Mouse (Mus musculus): ENCODE data around the gene Rapgef3.

Gene Rapgef3

DNA sequence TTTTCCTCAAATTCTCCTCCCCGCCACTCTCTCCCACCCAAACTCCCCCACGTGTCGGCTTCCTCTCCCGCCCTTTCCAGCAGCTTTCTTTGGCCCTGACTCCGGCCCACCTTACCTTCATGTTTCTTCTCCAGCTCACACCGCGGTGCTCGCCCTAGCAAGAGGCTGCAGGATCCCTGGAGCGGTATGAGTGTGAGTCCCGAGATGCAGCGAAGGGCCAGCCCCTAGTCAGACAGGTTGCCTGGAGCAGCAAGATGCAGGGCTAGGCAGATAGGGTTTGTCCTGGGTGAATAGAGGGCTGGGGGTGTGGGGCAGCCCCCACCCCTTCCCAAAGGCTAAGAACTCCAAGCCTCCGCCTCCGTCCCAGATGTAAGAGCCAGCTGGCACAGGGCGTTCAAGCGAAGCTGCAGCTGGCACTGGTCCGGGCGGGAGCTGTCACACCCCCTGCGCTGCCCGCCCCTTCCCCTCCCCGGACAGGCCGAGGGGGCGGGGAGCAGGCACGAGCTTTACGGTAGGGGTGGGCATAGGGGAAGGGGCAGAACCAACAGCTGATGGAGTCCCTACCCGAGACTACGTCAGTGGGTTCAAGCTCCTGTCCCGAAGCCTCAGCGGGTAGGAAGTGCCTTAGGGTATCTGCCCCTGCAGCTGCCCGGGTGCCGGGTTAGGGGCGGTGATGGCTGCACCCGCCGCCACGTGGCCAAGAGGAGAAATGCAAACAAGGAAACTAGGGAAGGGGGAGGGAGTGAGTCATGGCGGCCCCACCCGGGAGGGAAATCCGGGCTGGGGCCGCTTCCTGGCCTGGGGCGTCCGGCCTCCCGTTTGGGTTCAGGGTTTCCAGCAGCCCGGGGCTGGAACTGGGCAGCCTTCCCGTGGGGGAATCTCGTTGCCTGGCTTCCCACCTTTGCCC lies at the start of gene Rapgef3:
Gene Rapgef3, minus strand, starts transcription at position 693 of the 907 bp plus-strand sequence.
- peak in 1 of 2 experiments; percentile 65 for DNase-seq (ENCODE audit: low spot score in 2 of 2)

DNA sequence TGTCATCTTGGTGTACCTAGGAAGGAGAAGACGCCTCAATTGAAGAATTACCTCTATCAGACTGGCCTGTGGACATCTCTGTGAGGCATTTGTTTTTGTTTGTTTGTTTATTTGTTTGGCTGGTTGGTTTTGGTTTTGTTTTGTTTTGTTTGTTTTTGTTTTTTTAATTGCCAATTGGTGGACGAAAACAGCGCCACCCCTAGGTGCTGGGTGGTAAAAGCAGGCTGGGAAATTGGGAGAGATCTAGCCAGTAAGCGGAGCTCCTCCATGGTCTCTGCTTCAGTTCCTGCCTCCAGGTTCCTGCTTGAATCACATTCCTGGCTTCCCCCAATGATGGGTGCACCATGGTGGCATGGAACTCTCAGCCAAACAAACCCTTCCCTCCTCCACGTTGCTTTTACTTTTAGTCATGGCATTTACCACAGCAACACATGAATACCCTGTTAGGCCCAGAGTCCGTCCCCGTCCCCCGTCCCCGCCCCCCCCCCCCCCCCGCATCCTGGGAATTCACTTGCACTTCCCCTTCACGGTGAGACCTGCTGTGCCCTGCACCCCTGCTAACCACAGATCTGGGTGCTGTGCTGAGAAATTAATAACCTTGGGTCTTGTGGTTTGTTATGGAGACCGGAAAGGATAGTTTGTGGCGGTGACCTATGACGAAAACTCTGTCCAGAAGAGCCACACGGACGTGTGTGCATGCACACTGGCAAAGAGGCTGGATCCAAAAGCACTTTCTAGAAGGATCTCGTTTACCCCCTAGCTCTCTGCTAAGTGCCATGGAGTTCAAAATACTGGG lies 48.6 kb upstream of the Rapgef3 start:
- no peak for DNase-seq (ENCODE audit: low spot score in 2 of 2)

DNA sequence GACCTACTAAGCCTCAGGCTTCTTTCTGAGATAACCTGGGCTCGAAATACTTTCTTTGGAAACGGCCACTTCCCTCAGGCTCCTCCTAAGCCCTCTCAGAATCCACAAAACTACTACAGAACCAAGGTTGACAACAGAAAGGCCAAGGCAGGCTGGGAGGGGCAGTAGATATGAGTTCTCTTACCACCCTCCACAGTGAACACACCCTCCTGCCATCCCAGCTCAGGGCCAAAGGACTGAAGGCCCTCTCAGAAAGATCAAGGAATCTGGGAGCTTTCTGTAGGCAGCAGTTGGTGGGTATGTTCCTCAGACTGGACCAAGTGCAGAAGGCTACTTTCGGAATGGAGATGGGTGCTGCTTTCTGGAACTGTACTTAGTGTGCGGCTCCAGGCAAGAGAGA lies 47.5 kb upstream of the Rapgef3 start:
- DNase-seq (ENCODE audit: low spot score in 2 of 2): no peak

DNA sequence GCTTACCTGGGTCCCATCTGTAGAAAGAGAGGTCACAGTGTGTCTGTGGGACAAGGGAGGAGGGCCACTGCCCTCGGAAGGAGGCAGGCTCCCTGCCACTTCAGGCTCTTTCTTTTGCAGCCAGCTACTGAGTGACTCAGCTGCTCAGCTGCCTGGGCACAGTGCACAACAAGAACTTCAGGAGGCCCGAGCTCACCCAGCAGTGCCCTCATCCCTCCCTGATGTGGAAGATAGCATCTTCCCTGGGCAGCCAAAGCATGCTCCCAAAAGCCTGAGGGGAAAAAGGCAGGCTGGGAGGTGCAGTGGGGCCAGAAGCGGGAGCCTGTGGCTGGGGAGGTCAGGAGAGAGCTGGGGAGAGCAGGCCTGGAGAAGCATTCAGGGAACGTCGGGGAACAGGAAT lies 46.9 kb upstream of the Rapgef3 start:
- DNase-seq (ENCODE audit: low spot score in 2 of 2): no peak

DNA sequence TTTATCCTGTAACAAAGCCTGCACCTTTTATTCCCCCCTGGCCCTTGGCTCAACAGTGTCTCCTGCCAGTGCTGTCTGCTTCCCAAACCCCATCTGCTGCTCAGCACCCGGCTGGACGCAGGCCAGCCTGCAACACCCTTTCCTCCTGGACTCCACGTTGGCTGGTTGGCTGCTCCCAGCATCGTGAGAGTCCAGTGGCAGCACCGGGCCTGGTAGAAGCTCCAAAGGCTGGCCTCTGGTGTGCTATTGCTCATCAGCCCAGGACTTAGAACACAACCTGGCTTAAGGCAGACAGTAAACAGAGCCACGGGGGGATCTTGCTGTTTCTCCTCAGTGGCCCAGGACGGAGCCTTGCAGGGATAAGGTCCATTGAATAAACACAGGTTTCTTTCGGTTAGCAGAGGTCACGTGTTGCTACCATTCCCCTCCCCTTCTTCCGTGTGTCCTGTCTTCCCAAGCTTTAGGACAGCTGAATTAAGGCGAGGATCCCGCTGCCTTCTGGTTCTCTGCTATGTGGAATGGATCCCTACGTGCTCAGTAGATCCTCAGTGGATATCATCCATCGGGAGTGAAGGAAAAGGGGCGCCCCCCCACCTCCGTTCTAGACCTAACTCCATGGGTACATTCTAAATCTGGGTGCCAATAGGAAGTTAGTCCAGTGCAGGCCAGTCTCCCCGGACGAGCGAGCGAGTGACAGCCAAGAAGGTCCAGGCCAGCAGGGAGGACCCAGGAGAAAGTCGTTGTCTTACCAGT lies 45.9 kb upstream of the Rapgef3 start:
- no peak for DNase-seq (ENCODE audit: low spot score in 2 of 2)

DNA sequence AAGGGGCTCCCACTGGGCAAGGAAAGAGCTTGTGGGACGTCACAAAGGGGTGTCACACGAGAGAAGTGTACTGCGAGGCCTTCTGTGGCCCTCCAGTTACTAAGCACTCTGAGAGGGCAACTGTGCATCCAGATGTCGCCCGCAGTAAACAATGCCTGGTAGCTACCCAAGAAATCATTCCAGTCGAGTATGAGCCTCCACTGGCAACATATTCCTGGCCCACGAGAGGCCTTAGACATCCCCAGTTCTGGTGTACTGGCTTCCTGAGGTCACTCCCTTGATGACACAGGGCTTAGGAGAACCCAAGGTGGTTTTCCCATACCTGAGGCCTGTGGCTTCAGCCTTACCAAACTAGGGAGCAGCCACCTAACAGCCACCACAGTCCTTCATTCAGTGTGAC lies 45.1 kb upstream of the Rapgef3 start:
- no peak for DNase-seq (ENCODE audit: low spot score in 2 of 2)

DNA sequence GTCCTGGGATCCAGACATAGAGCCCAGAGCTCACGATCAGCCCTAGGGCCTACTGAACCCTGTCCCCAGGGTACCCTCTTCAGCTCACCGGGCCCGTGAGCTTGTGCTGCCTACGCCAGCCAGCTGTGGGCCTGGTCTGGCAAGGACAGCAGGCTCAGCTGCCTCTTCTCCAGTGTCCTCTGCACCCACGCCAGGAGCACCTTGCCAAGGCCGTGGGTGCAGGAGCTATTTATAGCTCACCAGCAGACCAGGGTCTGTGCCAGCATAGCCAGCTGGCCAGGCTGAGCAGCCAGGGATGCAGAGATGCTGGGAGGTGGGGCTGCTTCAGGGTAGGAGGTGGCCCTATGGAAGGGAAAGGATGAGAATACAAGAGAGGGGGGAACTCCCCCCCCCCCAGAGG lies 44.4 kb upstream of the Rapgef3 start:
- peak; percentile 86 to 90 for DNase-seq (ENCODE audit: low spot score in 2 of 2)

DNA sequence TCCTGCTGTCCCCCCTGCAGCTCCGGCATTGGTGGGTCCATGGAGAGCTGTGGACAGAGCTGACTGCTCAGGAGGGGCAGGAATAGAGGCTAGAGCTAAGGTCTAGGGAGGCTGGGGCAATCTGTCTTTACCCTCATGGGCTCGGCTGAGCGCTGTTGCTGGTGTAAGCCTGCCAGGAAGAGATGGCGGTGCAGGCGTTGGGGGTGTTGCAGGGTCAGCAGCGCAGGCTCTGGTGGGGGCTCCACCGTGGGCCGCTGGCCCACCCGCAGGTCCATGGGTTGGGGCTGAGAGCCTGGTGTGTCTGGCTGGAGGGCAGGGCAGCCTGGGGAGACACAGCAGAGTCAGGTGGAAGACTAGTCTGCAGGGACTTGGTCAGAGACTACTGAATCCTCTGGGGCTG lies 43.5 kb upstream of the Rapgef3 start:
- DNase-seq (ENCODE audit: low spot score in 2 of 2): no peak

DNA sequence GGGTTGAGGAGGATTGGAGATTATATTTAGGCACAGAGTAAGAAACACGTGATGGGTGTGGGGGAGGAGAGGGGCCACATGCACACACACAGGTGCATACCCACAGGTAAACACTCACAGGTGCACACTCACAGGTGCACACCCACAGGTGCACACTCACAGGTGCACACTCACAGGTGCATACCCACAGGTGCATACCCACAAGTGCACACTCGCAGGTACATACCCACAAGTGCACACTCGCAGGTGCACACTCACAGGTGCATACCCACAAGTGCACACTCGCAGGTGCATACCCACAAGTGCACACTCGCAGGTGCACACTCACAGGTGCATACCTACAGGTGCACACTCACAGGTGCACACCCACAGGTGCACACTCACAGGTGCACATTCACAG lies 42.6 kb upstream of the Rapgef3 start:
- DNase-seq (ENCODE audit: low spot score in 2 of 2): no peak

DNA sequence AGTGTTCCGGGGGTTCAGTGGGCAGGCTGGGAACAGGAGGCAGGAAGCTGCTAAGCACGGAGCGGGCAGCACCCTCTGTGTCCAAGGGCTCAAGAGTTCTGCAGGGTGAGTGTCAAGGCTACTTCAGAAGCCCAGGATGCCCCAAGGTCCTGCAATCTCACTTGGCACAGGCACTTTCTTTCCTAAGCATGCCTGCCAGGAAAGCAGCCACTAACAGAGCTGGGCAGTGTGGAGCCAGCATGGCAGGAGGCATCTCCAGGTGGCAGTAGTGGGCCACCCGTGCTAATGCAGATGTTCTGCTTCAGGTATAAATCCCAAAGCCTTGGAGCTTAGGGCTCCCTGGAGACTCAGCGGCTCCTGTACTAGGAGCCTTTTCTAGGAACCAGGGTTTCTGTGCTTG lies 42.2 kb upstream of the Rapgef3 start:
- no peak for DNase-seq (ENCODE audit: low spot score in 2 of 2)

DNA sequence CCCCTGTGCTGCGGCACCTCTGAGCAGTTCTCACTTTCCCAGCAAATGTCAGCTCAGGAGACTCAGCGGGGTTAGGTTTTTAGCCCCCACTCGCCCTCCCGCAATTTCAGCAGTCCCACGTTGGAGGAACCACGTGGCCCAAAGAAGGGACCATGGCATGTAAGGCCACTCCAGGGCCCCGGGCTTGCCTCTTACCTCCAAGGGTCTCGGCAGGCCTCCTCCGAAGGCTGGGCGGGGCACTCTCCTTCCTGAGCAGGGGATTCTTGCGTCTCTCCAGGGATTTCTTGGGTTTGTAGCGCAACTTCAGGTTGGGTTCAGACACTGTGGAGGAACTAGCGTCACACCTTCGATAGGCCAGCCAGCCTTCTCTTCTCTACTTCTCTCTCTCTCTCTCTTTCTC lies 41.4 kb upstream of the Rapgef3 start:
- no peak for DNase-seq (ENCODE audit: low spot score in 2 of 2)

DNA sequence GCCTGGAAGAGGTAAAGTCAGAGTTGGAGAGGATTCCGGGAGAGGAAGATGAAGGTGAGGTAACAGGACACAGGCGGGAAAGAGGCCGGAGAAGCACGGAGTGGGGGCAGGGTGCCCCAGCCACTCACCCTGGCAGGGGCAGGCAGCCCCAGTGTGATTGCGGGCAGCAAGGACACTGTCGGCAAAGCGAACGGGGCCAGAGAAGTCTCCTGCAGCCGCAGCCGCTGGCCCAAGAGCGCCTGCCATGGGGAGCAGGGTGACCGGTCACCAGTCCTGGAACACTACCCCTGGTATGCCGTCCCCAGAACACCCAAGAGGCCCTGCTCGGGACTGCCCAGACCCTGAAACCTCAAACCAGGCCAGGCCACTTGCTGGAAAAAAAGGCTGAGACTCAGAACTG lies 40.8 kb upstream of the Rapgef3 start:
- DNase-seq (ENCODE audit: low spot score in 2 of 2): no peak

DNA sequence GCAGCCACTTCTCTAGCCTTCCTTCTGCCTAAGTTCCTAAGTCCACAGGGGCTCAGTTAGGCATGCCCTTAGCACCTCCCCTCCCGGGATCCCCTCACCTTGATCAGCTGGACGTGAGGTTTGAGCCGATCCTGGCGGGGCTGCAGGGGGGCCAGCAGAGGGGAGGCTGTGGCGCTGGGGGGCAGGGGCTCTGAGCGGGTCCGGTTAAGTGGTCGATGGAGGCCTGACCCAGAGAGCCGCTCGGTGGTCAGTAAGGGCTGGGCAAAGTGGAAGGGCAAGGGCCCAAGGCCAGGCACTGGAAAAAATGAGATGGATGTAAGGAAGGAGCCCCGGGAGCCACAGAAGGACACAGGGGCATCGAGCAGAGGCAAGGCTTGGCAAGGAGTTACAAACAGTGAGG lies 40.1 kb upstream of the Rapgef3 start:
- DNase-seq (ENCODE audit: low spot score in 2 of 2): no peak

DNA sequence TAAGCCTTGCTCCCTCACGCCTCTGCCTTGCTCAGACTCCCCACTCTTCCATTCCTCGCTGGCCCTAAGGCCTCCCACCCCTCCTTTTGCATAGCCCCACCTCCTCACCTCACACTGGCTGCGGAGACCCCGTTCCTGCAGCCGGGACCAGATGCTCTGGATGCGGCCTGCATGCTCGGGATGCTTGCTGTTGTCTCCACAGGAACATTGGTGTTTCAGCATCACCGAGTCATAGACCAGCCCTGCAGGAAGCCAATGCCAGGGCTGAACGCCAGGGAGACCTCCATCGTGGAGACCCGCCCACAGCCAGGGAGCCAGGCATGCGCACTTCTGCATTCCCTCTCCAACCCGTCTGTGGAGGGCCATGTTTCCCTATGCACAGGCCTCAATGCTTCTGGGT lies 34.8 kb upstream of the Rapgef3 start:
- DNase-seq (ENCODE audit: low spot score in 2 of 2): no peak

DNA sequence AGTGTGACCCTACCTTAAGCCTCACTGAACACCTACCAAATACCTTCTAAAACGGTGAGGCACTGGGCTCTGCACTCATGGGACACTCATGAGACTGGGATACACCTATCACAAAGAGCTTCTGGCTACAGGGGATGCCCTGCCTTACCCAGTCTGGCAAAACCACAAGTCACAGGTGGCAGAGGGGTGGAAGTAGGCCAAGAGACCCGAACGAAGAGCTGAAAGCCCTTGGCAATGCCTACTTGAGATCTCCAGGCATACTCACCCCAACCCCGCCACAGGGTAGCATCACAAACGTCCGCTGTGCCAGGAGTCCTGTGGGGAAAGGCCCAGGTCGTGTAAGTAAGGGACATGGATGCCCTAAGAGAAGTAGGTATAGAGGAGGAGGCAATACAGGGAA lies 34.0 kb upstream of the Rapgef3 start:
- DNase-seq (ENCODE audit: low spot score in 2 of 2): no peak

DNA sequence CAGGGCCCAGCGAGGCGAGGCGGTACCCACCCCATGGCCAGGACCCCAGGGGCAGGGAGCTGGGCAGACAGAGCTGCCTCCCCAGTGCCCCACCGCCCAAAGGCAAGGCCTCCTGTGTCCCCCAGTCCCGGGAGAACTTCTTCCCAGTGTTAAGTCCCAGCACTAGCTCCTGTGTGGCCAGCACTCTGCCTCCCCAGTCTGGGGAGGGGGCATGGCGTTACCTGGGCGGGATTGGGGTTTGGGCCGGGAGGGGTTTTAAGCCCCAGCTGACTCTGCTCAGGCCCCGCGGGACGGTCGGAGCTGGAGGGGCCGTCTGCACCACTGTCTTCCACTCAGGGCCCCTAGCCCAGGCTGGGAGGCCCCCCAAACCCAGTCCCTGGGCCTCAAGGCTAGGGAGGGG lies 33.1 kb upstream of the Rapgef3 start:
- DNase-seq (ENCODE audit: low spot score in 2 of 2): no peak

DNA sequence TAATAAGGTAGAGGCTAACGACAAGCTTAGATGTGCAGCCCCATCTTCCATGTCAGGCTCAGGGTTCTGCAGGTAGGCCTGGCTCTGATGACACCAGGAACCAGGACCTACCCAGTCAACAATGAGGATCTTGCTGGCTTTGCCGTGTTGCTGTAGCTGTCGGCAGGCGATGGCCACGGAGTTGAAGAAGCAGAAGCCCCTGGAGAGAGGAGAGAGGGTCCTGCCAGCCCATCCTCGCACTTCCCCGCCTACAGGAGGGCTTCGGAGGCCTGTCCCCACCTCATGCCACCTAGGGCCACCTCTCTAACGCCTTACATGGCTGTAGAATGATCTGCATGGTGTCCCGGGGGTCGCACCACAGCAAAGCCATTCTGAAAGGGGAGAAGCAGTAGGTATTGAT lies 31.7 kb upstream of the Rapgef3 start:
- DNase-seq (ENCODE audit: low spot score in 2 of 2): no peak

DNA sequence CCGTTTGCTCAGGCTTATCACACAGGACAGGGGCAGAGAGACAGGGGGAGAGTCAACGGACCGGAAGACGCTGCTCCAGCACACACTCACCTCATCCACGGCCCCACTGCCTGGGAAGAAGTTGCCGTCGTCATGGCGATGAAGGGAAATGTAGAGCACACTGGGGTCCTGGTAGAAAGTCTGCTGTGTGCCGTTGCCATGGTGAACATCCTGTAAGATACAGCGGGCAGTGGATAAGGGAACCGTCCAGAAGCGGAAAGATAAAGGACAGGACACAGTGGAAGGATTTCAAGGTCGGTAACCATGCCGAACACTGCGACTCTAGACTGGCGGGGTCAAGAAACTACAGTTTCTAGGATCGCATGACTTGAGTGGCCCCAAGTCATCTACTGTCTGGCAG lies 30.4 kb upstream of the Rapgef3 start:
- no peak for DNase-seq (ENCODE audit: low spot score in 2 of 2)

DNA sequence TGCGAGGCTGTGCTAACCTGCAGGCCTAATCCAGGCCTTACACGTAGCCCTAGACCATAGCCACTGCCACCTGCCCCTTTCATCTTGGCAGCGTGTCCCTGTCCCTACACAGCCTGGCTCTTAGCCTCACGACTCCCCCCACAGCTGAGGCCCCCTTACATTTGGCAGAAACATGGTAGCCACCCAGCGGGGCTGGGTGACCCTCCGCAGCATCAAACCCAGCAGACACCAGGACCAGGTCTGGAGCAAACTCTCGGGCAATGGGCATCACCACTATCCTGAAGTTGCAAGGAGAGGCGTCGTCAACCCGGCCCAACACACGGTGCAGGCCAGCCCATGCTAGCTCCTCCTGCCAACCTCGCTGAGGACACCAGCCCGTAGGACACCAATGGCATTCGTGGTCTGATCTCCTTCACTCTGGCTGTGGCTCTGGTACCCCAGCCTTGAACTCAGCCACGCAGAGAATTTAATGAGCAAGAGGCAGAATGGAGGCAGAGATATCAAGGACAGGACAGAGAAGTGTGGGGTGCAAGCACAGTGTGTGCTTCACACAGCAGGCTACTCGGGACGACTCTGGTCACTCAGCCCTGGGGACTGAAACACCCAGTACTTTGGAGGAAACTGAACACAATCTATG lies 29.0 kb upstream of the Rapgef3 start:
- no peak for DNase-seq (ENCODE audit: low spot score in 2 of 2)

DNA sequence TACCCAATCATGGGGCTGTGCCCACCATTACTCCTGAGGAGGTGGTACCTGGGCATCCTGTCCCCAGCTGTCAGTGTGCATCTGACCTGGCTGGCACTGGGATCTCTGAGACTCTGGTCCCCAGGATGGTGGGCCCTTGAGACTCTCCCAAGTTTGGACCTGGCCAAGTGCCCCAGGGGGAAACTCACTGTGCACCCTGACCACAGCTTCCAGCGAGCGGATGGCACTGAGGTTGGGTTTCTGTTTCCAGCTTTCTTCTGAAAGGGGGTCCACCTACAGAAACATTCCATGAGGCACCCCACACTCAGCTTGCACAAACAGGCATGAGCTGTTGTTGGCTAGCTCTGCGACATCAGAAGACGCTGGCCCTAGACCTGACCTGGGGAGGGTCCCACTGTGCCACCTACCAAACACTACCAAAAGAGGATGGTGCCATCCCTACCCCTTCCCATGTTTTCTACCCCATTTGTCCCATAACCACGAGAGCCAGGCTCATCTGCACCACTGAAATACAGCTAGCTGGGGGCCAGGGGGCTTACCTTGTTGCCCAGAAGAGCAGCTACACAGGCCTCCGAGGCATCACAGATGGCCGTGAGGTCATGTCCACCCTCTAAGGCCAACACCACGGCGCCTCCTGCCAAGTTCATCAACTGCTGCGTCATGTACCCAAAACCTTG lies 27.9 kb upstream of the Rapgef3 start:
- no peak for DNase-seq (ENCODE audit: low spot score in 2 of 2)

DNA sequence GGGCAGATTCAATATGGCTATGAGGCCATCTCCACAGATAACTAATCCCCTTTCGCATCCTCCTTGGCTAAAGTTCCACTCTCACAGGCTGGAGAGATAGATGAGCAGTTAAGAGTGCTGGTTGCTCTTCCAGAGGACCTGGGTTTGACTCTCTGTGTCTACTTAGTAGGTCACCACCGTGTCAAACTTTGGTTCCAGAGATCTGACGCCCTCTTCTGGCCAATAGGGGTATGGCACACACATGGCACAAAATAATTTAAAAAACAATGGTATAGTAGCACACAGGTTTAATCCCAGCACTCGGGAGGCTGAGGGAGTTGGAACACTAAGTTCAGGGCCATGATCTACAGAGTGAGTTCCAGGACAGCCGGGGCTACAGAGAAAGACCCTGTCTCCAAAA lies 26.5 kb upstream of the Rapgef3 start:
- DNase-seq (ENCODE audit: low spot score in 2 of 2): no peak

Data from right cerebral cortex, postnatal 36 days (tissue).